Mouse (Mus musculus) left cerebral cortex, postnatal 10 days (tissue): ENCODE results near the gene Itih3. TPM values are rescaled to one million over a fixed set of nuclear protein-coding genes. Genes with fewer than 3 reads are reported as not detected.
A peak's percentile ranks its signal among the peaks of the same experiment; 100 is the strongest.

ENCODE experiments used
- DNase-seq, 2 experiments: peaks; one replicate each; pipeline ENCODE4 v3.0.0; 2021 to 2022; ENCODE audit warnings: low spot score in 2 of 2, mixed read lengths in 1 of 2; ENCODE audit errors: extremely low spot score in 1 of 2
- intact Hi-C: fragments of 180-260 bp; cut with DNase I; formaldehyde crosslinking; loops from one replicate; pipeline ENCODE4 v1.15.1; 2025
- total RNA-seq, 2 experiments: library from RNA; stranded (reverse); gene quantifications; 2 replicates each; pipeline ENCODE4 v1.2.3; 2021

Gene Itih3
- total RNA-seq, 2 experiments from 2014 or later = 6.3 to 7.6 TPM

DNA sequence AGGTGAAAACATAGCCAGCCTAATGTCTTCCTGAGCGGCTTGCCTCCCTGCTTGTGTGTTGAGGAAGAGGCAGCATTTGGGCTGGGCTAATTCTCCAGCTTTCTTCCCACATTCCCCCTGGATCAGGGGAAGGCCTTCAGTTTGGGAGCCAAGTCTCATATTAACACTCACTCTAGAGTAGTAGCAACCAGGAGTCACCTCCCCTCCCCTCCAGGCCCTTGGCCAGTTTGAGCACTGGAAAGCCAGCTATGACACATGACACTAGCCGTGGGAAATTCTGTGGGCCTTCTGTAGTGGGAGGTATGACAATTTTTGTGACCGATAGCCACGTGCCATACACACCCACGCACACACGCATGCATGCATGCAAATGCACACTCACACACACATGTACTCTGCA, 17.6 kb downstream of the Itih3 start:
- DNase-seq = no peak
- intact Hi-C loops = no loop called here

DNA sequence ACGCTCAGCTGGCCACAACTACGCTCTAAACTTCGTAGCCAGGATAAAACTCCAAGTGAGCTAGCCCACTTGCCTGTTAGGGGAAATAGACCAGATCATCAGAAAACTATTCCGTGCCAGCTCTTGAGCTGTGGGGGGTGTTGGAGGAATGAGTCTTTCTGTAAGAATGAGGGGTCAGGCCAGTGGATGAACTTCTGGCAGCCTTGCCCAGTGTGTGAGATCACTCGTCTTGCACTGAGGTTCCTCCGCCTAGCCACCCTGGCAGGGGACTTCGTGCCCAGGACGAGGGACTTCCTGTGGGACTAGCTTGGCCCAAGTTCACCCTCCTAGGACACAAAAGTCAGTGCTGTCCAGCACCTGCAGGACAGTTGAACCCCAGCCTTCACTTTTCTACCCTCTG, 19.3 kb downstream of the Itih3 start:
- intact Hi-C loops = no loop called here
- DNase-seq = no peak

DNA sequence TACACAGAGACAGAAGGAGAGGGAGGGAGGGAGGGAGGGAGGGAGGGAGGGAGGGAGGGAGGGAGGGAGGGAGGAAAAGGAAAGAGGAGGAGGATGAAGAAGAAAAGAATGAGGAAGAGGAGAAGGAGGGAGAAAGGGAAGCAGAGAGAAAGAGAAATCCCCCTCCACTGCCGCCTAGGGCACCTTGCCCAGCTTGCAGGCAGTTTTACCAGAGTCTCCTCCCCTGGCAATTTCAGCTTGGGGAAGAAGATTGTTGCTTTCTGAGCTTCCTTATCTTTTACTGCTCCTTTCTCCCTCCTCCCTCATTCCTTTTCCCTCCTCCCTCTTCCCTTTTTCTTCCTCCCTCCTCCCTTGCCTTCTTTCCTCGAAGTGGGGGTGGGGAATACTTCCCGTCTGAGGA, 20.5 kb downstream of the Itih3 start:
- intact Hi-C loops = no loop called here

DNA sequence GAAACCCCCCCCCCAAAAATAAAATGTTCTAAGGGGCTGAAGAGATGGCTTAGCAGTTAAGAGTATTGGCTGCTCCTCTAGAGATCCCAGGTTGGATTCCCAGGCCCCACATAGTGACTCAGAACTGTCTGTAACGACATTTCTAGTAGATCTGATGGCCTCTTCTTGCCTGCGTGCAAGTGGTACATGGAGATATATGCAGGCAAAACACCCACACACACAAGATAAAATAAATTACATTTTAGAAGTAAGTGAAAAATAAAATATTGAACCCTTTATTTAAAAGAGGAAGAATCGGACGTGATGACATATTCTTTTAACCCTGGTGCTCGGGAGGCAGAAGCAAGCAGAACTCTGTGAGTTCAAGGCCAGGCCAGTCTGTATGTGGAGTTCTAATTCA, 20.9 kb downstream of the Itih3 start:
- intact Hi-C loops = no loop called here
- no peak for DNase-seq

More for the DNA sequence above, 20.5 kb downstream of the Itih3 start:
- DNase-seq = no peak

DNA sequence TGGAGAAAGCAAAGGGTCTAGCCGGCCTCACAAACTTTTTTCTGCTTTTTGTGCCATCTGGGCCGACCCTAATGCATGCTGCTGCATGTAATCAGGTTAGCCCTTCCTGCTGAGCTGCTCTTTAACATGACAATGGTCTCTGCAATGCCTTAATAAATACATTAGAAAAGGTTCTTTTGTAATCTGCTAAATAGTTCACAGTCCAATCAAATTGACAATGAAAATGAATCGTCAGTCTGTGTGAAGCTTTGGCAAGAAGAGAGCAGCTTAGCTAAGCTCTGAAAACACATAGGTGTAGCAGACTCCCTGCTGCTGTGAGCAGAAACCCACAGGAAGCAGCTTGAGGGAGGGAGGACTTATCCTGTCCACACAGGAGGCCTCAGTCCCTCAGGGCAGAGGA, 23.6 kb downstream of the Itih3 start:
- no peak for DNase-seq
- intact Hi-C loops = no loop called here

DNA sequence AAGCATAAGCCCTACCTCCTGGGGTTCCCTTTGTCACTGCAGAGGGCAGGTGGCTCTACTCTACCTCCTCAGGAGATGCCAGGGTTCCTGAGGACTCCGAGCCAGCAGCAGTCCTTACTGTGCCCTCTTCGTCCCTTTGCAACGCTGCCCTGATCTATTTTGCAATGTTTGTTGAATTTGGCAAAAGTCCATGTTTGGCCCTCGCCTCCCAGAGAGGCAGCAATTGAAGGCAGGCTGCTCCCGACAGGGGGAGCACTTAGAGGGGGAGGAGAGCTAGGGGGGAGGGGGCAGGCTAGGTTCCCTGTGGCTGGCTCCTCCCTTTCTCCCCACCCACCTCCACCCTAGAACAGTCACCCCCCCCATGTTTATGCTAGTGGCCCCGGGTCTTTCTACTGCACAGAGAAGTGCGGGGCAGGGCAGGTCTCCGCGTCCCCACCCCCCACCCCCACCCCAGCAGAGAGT, 35.3 kb downstream of the Itih3 start:
- DNase-seq = peak in 1 of 2 experiments; percentile 73
- intact Hi-C loops = no loop called here

DNA sequence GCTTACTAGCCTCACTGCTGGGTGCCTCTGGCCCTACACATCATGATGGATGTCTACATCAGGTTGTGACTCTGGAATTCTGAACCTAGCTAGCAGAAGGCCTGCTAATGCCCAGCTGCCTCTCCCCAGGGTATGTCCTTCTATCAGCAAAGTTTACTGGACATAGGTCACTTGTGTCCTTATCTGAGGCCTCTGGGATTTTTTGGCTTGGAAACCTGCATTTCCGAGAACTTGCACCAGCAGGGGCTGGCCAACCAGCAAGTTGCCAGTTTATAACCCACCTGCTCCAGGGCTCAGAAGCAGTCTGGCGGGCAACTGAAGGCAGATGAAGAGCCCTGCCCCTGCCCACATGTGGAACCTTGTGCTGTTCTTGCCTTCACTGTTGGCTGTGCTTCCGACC, 37.4 kb downstream of the Itih3 start, which contains the start of gene Itih4:
Itih4 (plus strand) TSS at position 273 of the 400 bp plus-strand sequence.
- no peak for DNase-seq
- intact Hi-C loops = no loop called here

DNA sequence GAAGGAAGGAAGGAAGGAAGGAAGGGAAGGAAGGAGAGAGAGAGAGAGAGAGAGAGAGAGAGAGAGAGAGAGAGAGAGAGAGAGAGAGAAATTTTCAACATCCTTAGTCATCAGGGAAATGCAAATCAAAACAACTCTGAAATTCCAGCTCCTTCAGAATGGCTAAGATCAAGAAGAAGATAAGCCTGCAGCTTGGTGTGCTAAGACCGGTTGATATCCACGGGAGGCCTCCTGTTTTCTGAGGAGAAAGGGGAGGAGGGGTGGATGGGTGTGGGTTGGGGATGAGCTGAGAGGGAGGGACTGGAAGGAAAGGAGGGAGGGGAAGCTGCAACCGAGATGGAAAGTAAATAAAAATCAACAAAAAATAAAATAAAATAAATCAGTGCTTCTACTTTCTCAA, 38.3 kb downstream of the Itih3 start:
- intact Hi-C loops = no loop called here
- DNase-seq = no peak

DNA sequence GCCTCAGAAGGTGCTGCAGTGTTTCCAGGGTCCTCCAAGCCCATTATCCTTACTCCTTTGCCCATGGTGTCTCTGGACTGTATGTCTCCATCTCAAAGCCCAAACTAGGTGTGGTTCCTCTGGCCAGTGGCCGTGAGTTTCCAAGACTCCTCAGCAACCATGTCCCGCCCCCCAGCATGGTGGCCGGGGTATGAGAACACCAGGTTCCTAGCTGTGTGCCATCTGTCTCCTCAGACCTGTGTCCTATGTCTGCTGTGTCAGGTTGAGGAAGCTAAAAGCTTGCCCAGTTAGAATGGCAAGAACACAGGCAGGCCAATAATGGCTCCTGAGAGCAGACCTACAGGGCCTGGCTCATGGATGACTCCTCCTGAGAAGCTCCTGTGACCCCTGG, 41.8 kb downstream of the Itih3 start:
- intact Hi-C loops = no loop called here
- DNase-seq = no peak

DNA sequence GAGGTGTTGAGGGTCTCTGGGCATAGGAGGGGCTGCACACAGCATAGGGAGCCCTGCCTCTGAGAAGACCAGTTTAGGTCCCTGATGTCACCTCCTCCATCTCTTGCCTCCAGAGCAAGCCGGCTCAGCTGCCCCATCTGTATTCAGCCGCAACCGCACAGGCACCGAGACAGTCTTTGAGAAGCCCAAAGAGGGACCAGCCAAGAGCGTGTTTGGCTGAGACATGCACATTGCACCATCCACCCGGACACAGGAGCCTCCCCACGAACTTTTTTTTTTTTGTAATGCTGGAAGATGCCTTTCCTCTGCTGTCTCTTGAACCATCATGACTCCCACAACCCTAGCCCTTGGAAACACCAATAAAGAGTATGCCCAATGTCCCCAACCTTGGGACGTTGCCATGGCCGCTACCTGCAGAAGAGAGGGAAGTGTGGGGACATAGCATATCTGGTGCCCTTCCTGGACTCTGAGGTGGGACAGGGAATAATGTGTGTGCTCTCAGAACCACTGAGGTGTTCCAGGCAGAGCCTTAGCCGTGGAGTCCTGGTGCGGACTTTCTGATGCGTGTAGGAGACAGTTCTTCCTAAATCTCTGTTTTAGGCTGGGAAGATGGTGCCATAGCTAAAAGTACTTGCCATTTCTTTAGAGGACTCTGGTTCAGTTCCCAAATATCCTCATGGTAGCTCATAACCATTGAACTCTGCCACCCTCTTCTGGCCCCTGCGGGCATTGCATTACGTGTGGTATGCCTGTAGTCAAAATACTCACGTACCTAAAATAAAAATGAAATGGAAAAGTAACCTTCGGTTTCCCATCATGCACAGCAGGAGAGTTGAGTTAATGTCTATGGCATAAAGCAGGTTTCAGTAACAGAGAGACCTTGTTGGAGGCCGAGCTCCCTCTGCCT, 42.5 kb downstream of the Itih3 start:
- intact Hi-C loops = no loop called here
- DNase-seq = peak in 1 of 2 experiments; percentile 64

DNA sequence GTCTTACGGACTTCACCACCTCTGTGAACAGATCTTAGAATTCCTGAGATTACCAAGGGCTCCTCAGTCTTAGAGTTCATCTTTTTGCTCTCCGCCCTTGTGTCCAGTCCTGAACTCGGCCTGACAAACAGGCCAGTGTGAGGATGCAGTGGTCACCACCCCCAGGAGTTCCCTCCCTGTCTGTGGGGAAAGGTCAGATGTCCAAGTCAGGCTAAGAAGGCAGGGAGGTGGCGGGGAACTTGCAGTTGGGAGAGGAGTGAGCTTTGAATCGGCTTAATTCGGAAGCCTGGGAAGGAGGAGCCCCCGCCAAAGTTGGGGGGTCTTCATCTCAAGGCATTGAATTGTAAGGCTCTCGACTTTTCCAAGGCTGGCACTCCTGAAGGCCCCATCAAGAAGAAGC, 43.3 kb downstream of the Itih3 start:
- intact Hi-C loops = no loop called here
- DNase-seq = no peak

DNA sequence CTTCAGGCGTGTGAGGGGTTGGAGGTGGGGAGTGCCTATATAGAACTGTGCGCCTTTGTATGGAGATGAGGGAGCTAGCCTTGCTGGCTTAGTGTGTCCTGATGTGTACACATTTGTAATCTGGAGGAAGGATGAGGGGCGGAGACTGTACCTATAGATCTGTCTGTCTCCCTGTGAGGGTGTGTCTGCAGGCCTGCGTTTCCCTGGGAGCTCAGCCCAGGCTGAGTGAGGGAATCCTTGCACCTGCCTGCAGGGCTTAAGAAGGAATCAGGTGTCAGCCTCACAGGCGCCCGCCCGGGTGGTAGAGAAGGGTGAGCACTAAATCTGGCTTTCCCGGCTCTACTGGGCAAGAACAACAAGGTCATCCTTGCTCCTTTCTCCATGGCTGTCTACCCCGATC, 43.8 kb downstream of the Itih3 start:
- DNase-seq = no peak
- intact Hi-C loops = no loop called here

DNA sequence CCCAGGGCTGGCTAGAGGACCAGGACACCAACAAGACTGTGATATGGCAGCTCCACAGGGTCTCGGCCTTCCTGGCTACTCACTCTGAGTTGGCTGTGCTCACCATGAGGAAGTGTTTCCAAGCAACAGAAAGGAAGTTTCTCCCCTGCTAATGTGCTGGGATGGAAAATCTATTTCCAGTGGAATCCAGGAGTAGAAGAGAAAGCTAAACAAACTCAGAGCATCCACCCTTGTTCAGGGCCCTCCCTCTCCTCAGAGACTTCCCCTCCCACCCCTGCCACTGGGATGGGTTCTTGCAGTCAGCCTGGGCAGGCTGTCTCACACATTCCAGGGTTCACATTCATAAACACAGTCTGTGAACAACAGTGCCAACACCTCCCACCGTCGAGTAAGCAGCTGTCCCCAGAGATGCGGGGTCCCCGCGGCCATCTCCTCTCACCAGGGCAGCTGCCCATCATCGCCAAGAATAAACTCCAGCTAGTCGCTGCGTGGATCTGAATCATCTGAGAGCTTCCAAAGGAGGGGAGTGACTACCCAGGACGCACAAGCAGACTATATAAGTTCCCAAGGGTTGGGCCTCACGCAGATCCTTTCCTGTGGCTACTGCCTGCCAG, 44.5 kb downstream of the Itih3 start, which contains the start of gene Mustn1:
Mustn1 (plus strand) TSS at position 243 of the 614 bp plus-strand sequence.
- DNase-seq = peak in 1 of 2 experiments; percentile 70
- intact Hi-C loops = no loop called here

DNA sequence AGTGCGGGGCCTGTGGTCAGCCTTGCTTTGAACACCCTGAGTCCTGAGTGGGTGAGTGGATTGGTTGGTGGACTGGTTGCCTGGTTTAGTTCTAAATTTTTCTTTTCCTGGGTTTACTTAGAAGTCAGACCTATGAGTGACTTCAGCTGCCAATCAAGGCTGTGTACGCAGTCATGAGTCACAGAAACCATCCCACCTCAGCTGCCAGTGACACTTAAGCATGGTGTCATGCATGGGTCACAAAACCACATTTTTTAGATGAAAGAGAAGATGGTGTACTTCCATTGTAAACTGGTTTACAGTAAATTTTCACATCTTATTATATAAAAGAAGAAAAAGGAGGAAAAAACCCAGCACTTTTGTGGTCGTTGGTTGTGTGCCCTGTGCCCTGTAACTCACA, 45.7 kb downstream of the Itih3 start:
- intact Hi-C loops = no loop called here
- no peak for DNase-seq

DNA sequence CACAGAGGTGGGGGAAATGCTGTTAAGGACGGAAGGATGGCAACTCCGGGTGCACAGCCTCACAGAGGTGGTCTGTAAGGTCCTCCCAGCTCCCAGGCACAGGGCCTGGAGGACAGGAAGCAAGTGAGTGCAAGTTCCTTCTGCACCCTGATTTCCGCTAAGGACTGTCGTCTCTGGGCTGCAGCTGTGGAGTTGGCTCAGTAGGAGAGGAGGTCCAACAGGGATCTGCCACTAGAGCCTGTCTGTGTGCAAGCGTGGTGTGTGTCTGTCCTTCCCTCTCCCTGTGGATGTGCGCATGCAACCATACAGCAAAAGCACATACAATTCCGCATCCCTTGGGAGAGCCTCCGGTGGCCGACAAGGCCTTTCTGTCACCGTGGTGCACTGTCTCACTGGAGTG, 47.1 kb downstream of the Itih3 start:
- no peak for DNase-seq
- intact Hi-C loops = no loop called here

DNA sequence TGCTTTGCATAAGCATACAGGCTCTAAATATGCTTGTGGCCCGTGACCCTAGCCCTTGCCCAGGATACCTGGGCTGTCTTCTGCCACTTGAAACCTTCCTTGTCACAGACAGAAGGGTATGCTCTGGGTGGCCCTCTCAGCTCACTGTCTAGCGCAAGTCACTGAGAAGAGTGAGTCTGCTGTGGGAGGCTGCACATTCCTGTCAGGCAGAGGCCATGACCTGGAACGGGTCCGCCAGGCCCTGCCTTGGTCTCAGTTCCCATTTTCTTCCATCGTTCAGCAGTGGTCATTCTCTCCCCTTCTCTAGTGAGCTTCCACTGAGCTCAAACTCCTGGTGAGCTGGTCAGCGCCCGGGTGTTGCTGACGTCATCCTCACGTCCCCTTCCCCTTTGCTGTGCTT, 47.6 kb downstream of the Itih3 start:
- intact Hi-C loops = no loop called here
- no peak for DNase-seq

DNA sequence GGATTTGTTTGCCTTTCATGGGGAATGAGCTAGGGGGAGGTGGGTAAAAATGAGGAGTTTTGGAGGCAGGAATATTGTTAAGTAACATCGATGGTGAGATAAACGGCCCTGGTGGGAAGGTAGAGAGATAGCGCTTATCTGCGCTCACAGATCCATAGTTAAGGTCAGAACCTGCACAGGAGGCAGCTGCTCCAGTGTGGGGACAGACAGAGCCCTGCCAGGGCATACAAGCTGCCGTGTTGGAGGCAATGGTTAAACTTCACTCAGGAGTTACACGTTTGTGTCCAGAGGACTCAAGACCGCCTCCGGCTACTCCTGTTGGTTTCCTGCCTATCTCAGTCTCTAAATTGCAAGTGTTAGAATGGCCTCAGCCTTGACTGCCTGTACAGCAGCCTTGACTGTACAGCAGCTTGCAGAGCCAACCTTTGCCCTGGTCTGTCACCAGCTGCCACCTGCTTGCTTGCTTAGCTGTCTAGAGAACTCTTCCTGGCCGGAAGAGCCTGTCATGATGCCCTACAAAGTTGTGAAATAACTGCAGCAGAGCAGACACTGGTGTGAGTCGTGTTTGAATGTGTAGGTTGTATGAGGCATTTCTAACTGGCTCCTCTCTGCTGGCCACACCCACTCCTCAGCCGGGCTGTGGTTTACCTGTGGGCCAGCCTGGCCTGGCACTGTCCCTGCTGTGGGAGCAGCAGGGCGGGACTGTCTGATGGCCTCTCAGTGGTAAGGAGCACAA, 48.3 kb downstream of the Itih3 start:
- DNase-seq = no peak
- intact Hi-C loops = no loop called here

DNA sequence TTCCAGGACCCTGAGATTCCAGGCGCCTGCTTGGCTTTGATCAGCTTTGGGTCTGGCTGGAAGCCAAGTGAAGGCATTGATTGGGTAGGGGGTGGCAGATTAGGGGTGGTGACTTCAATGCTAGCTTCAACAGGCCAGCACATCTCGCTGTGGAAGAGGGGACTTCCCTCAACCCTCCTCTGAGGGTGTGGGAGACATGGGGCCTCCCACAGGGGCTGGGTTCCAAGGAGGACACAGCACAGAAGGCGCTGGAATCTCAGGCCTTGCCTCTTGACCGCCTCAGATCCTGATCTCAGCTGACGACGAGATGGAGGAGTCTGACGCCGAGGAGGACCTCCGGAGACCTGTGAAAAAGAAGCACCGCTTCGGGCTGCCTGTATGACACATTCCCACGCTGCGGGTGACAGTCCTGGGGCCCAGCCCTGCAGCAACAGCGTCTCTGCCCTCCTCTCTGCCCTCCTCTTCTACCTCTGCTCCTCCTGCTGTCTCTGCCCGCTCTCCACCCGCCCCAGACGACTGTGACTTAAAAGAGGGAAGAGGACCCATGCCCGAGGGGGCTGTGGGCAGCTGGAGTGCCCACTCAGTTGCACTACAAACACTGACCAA, 49.4 kb downstream of the Itih3 start:
- no peak for DNase-seq
- intact Hi-C loops = no loop called here
